Mouse (Mus musculus) forebrain, embryonic 13.5 days (tissue): ENCODE results near the gene Irak2. TPM values are rescaled to one million over a fixed set of nuclear protein-coding genes. Genes with fewer than 3 reads are reported as not detected.

Source experiments
- ATAC-seq: fragments of 200-750 bp; cut with Nextera tagmentation; 2 replicates; pipeline ENCODE4 v1.8.0; 2017
- H3K27ac ChIP-seq: fragments of 300-500 bp; sonication (generic); 2 replicates; pipeline ENCODE4 v1.5.1; 2015; ENCODE audit warnings: inconsistent platforms, mild to moderate bottlenecking, moderate library complexity
- H3K27me3 ChIP-seq: fragments of 300-500 bp; sonication (generic); 2 replicates; pipeline ENCODE4 v1.6.1; 2015; ENCODE audit warnings: mild to moderate bottlenecking, inconsistent platforms
- H3K36me3 ChIP-seq: fragments of 300-500 bp; sonication (generic); 2 replicates; pipeline ENCODE4 v1.6.1; 2015; ENCODE audit warnings: mild to moderate bottlenecking, inconsistent platforms; ENCODE audit not compliant: poor library complexity, severe bottlenecking
- H3K4me1 ChIP-seq: fragments of 300-500 bp; sonication (generic); 2 replicates; pipeline ENCODE4 v1.6.1; 2015; ENCODE audit warnings: inconsistent platforms
- H3K4me2 ChIP-seq: fragments of 300-500 bp; sonication (generic); 2 replicates; pipeline ENCODE4 v1.6.1; 2015; ENCODE audit warnings: inconsistent platforms, mild to moderate bottlenecking, moderate library complexity
- H3K4me3 ChIP-seq: fragments of 300-500 bp; sonication (generic); 2 replicates; pipeline ENCODE4 v1.5.1; 2015; ENCODE audit warnings: mild to moderate bottlenecking, inconsistent platforms
- H3K9ac ChIP-seq: fragments of 300-500 bp; sonication (generic); 2 replicates; pipeline ENCODE4 v1.6.1; 2015; ENCODE audit warnings: mild to moderate bottlenecking, inconsistent platforms
- H3K9me3 ChIP-seq: fragments of 300-500 bp; sonication (generic); replicated peaks from 2 replicates; pipeline ENCODE4 v1.6.1; 2016; ENCODE audit warnings: inconsistent platforms
- WGBS: fragments of 180-500 bp; shearing (Covaris S2); methylation state at CpG from one replicate; pipeline ENCODE4 v1.1.7; 2015; 5-methylcytosine and 5-hydroxymethylcytosine counted together
- polyA plus RNA-seq: library from polyadenylated mRNA; unstranded; fragments of >200 nt; fragmentation: Nextera tagmentation; extraction: Ambion mirVana; gene quantifications from 2 replicates; pipeline ENCODE4 v1.2.1, GENCODE M21; 2015

Irak2 gene
- polyA plus RNA-seq, 1 experiment from 2014 or later = 0.96 TPM

GRCm38 (mm10) chr6:113612258-113612969 is 25.9 kb upstream of the Irak2 start:
- 93% methylated on average over 8 of the region's 8 CpGs for WGBS
- Histone ChIP-seq H3K4me3 (no peak overlapping the region), H3K4me2 (no peak overlapping the region), H3K9me3 (0 out of 2 replicates have a peak, but pooled peaks cover 3% of the 10 kb centered on the region), H3K27me3 (no peaks in the 10 kb centered on the region), H3K36me3 (peaks cover 67% of the 10 kb centered on the region), H3K9ac (no peak overlapping the region), H3K27ac (no peak overlapping the region), H3K4me1 (no peaks in the 10 kb centered on the region)
- ATAC-seq = no peak

- Histone ChIP-seq H3K9ac (no peak overlapping the region), H3K4me2 (no peak overlapping the region), H3K4me3 (no peak overlapping the region), H3K27ac (no peak overlapping the region), H3K36me3 (peaks cover 77% of the 10 kb centered on the region), H3K4me1 (no peaks in the 10 kb centered on the region), H3K9me3 (0 out of 2 replicates have a peak, but pooled peaks cover 3% of the 10 kb centered on the region), H3K27me3 (no peaks in the 10 kb centered on the region)
- WGBS = 98% methylated on average over 7 of the region's 7 CpGs
- ATAC-seq = no peak
These were observed 24.1 kb upstream of the Irak2 start for GRCm38 (mm10) chr6:113614152-113614551.

- Histone ChIP-seq H3K27ac (no peak overlapping the region), H3K4me1 (no peaks in the 10 kb centered on the region), H3K36me3 (peaks cover 77% of the 10 kb centered on the region), H3K9ac (no peak overlapping the region), H3K4me3 (no peak overlapping the region), H3K9me3 (0 out of 2 replicates have a peak, but pooled peaks cover 3% of the 10 kb centered on the region), H3K27me3 (no peaks in the 10 kb centered on the region), H3K4me2 (no peak overlapping the region)
- 98% methylated on average over 8 of the region's 8 CpGs for WGBS
- no peak for ATAC-seq
These were observed 23.3 kb upstream of the Irak2 start for GRCm38 (mm10) chr6:113614997-113615396.

- ATAC-seq = no peak
- no peak overlapping the region for H3K9ac ChIP-seq
- H3K4me1 ChIP-seq = no peaks in the 10 kb centered on the region
- H3K4me2 ChIP-seq = no peak overlapping the region
- H3K27me3 ChIP-seq = no peaks in the 10 kb centered on the region
- H3K9me3 ChIP-seq = 0 out of 2 replicates have a peak, but pooled peaks cover 3% of the 10 kb centered on the region
- H3K27ac ChIP-seq = no peak overlapping the region
- H3K36me3 ChIP-seq = peaks cover 73% of the 10 kb centered on the region
- H3K4me3 ChIP-seq = no peak overlapping the region
- 97% methylated on average over 4 of the region's 4 CpGs for WGBS
These were observed 22.8 kb upstream of the Irak2 start for GRCm38 (mm10) chr6:113615489-113615888.

GRCm38 (mm10) chr6:113623386-113623785 is 14.9 kb upstream of the Irak2 start:
- H3K4me2 ChIP-seq = peak overlapping the region; percentile 84
- peaks cover 19% of the 10 kb centered on the region for H3K4me1 ChIP-seq
- H3K27me3 ChIP-seq = no peaks in the 10 kb centered on the region
- peak overlapping the region; percentile 7; the same call in 1 of the 2 replicates for H3K27ac ChIP-seq
- peak; percentile 20; the same call in 1 of the 2 replicates for ATAC-seq
- H3K9ac ChIP-seq = peak overlapping the region; percentile 82
- 0 out of 2 replicates have a peak, but pooled peaks cover 3% of the 10 kb centered on the region for H3K9me3 ChIP-seq
- peak overlapping the region; percentile 79 for H3K4me3 ChIP-seq
- 76% methylated on average over 5 of the region's 5 CpGs for WGBS
- H3K36me3 ChIP-seq = peaks cover 16% of the 10 kb centered on the region

- H3K27me3 ChIP-seq = no peaks in the 10 kb centered on the region
- under 1% methylated on average over 63 of the region's 76 CpGs for WGBS
- peak within 1 kb of the TSS; percentile 82 for H3K9ac ChIP-seq
- ATAC-seq = peak; percentile 85
- peak within 1 kb of the TSS; percentile 84 for H3K4me2 ChIP-seq
- peaks cover 19% of the 10 kb centered on the region for H3K4me1 ChIP-seq
- H3K9me3 ChIP-seq = 0 out of 2 replicates have a peak, but pooled peaks cover 3% of the 10 kb centered on the region
- peak within 1 kb of the TSS; percentile 79 for H3K4me3 ChIP-seq
- peaks cover 21% of the 10 kb centered on the region for H3K36me3 ChIP-seq
- H3K27ac ChIP-seq = peak within 1 kb of the TSS; percentile 81
These were observed 14.1 kb upstream of the Irak2 start, which contains the start of gene Vhl for GRCm38 (mm10) chr6:113623941-113624751. TSS of gene Vhl (plus strand) at chr6:113623959.

- H3K9me3 ChIP-seq = 0 out of 2 replicates have a peak, but pooled peaks cover 3% of the 10 kb centered on the region
- H3K27ac ChIP-seq = no peak overlapping the region
- no peaks in the 10 kb centered on the region for H3K27me3 ChIP-seq
- ATAC-seq = no peak
- peak overlapping the region; percentile 79 for H3K4me3 ChIP-seq
- peak overlapping the region; percentile 82 for H3K9ac ChIP-seq
- WGBS = 45% methylated on average over 5 of the region's 5 CpGs
- peak overlapping the region; percentile 84 for H3K4me2 ChIP-seq
- H3K36me3 ChIP-seq = peaks cover 32% of the 10 kb centered on the region
- peaks cover 19% of the 10 kb centered on the region for H3K4me1 ChIP-seq
These were observed 13.1 kb upstream of the Irak2 start for GRCm38 (mm10) chr6:113624989-113625770.

GRCm38 (mm10) chr6:113630322-113630721 is 7.9 kb upstream of the Irak2 start:
- Histone ChIP-seq H3K27ac (no peak overlapping the region), H3K9me3 (0 out of 2 replicates have a peak, but pooled peaks cover 3% of the 10 kb centered on the region), H3K27me3 (no peaks in the 10 kb centered on the region), H3K4me1 (peaks cover 11% of the 10 kb centered on the region), H3K36me3 (peaks cover 67% of the 10 kb centered on the region), H3K4me2 (no peak overlapping the region), H3K4me3 (no peak overlapping the region), H3K9ac (no peak overlapping the region)
- no peak for ATAC-seq
- WGBS = 83% methylated on average over 5 of the region's 5 CpGs

- Histone ChIP-seq H3K4me3 (no peak overlapping the region), H3K4me2 (no peak overlapping the region), H3K27me3 (no peaks in the 10 kb centered on the region), H3K9ac (no peak overlapping the region), H3K9me3 (no peaks in the 10 kb centered on the region), H3K36me3 (peaks cover 57% of the 10 kb centered on the region), H3K27ac (no peak overlapping the region), H3K4me1 (no peaks in the 10 kb centered on the region)
- ATAC-seq = no peak
- 96% methylated on average over 4 of the region's 4 CpGs for whole genome bisulfite sequencing
These were observed 5.4 kb upstream of the Irak2 start for GRCm38 (mm10) chr6:113632863-113633262.

- H3K4me3 ChIP-seq = no peak overlapping the region
- no peak overlapping the region for H3K27ac ChIP-seq
- no peaks in the 10 kb centered on the region for H3K27me3 ChIP-seq
- H3K9me3 ChIP-seq = no peaks in the 10 kb centered on the region
- H3K9ac ChIP-seq = no peak overlapping the region
- no peaks in the 10 kb centered on the region for H3K4me1 ChIP-seq
- no peak for ATAC-seq
- no peak overlapping the region for H3K4me2 ChIP-seq
- WGBS = 83% methylated on average over 4 of the region's 4 CpGs
- no peaks in the 10 kb centered on the region for H3K36me3 ChIP-seq
These were observed 934 bp downstream of the Irak2 start for GRCm38 (mm10) chr6:113639201-113639600.

GRCm38 (mm10) chr6:113642605-113643004 is 4.3 kb downstream of the Irak2 start:
- Histone ChIP-seq H3K4me3 (no peak overlapping the region), H3K27ac (no peak overlapping the region), H3K9ac (no peak overlapping the region), H3K27me3 (no peaks in the 10 kb centered on the region), H3K36me3 (no peaks in the 10 kb centered on the region), H3K4me1 (no peaks in the 10 kb centered on the region), H3K9me3 (no peaks in the 10 kb centered on the region), H3K4me2 (no peak overlapping the region)
- no peak for ATAC-seq
- 89% methylated on average over 8 of the region's 8 CpGs for WGBS
